Mouse (Mus musculus) adrenal gland, adult 18-20 months (tissue): Measurements from ENCODE around the gene Ccna1. TPM values are rescaled to one million over a fixed set of nuclear protein-coding genes. Genes with fewer than 3 reads are reported as not detected.
A peak's percentile ranks its signal among the peaks of the same experiment; 100 is the strongest.

ENCODE experiments used
- DNase-seq, 2 experiments: peaks; one replicate each; pipeline ENCODE4 v3.0.0; 2021 to 2022; ENCODE audit warnings: low spot score in 2 of 2
- total RNA-seq, 2 experiments: library from RNA; stranded (reverse); gene quantifications; 1 replicate in 1 of 2; 2 replicates in 1 of 2; pipeline ENCODE4 v1.2.3; 2021

Ccna1 gene
- total RNA-seq, 2 experiments from 2014 or later, result not detected

DNA sequence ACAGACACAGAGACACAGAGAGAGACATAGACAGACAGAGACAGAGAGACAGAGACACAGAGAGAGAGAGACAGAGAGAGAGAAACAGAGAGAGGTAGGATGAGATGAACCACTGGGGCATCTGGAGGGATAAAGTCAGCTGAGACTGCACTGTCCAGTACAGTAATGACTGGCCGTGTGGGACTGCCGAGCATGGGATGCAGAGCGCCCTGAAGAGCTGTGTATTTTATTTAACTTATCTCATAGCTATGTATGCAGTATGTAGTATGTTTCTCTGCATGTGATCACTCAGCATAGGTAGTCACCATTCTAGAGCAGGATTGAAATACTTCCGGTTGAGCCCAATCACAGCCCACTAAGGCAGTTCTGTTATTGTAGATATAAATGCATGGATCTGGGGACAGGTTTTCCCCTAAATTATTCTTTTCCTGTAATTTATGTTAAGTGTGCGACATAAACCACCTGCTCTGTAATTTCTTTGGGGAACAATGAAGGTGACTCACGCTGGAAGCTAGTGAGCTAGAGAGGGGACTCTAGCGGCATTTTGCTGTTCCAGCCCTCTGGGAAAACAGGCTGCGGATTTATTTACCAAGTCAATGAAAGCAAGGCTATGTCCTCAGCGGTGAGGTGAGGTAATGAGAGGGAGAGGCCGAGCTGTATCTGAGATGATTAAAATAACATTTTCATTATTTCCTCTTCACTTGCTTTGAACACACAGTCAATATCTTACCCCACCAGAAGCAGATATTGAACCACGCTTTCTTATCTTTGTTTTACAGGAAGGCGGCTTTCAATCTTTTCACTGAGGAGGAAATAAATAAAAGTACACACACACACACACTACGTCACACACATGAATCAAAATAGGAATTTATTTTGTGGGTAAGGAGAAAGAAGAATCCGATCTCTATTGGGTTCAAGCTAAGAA is 10.7 kb upstream of the Ccna1 start:
- no peak for DNase-seq

DNA sequence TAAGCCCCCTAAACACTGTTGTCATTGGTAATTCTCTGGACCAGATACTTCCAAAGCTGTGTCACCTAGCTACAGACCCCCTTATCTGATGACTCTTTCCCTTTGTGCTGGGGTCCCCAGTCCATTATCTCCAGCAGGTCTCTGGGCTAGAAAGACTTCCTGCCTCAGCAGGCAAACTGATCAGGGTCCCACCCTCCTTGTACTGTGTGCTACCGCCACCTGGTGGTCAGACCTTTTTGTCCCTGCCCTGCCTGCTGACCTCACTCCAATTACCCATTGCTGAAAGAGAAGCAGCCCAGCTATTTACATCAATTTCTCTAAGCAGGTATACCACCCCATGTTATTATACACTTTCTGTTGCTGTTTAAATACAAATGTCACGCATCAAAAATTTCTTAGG is 9.1 kb upstream of the Ccna1 start:
- peak; percentile 66 to 68 for DNase-seq

DNA sequence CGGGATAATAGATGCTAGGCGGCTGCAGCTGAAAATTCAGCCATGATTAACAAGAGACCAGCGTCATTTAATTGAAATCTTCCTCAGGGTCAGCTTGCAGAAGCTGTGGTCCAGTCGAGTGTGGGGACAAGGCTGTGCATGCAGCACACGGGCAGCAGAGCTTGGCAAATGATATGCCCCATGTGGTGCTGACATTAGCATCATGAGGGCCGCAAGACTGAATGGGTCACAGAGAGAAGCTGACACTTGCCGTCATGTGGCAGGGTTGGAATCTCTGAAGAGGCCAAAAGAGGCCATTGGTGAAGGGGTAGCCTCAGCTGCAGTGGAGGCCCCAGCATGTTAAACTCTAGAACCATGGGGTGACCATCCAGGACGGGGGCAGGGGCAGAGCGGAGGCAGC is 7.4 kb upstream of the Ccna1 start:
- no peak for DNase-seq

DNA sequence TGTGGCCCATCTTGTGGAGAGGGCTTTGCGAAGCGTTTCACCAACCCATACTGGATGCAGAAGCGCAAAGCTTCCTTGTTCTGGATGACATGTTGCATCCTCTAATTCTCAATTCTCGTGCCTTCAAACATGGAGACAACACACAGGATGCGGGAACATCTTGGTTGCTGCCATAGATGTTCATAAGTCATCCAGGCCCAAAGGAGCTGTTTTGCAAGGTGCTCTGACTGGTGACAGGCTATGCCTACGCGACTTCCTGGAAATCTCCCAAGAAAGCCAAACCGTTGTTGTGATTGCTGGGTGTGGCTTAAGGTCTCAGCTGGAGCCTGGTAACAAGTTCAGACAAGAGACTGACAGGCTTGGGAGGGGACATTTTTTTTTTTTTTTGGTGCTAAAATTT is 1.1 kb upstream of the Ccna1 start:
- no peak for DNase-seq

DNA sequence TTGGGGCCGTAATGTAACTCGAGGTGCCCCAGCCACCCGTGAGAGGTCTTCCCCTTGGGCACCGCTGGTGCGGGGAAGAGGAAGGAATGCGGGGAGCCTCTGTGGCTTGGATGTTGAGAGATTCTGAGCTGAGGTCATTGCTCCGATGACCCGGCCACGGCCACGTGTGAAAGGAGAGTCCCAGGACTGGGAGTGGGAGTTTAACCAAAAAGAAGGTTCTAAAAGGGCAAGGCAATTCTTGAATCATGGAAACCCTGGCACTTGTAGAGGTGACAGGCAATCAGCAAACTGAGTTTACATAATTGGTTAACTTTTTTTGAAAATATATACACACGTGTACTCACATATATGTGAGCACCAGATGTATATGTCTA is 433 bp upstream of the Ccna1 start:
- no peak for DNase-seq

DNA sequence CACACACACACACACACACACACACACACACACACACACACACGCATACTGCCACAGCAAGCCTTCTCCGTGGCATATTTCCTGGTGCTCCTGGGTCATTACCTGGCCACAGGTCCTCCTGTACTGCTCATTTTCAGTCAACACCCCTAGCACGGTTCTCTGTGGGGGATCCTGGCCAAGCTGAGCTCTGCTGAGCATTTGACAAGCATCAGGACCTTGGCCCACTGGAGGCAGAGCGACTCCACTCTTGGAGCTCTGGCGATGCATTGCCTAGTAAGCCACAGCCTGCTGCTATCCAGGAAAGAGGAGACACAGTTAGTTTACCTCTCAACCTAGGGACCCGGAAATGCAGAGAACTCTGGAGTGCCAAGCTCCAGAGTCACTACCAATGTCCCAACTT is 1.1 kb downstream of the Ccna1 start:
- no peak for DNase-seq

DNA sequence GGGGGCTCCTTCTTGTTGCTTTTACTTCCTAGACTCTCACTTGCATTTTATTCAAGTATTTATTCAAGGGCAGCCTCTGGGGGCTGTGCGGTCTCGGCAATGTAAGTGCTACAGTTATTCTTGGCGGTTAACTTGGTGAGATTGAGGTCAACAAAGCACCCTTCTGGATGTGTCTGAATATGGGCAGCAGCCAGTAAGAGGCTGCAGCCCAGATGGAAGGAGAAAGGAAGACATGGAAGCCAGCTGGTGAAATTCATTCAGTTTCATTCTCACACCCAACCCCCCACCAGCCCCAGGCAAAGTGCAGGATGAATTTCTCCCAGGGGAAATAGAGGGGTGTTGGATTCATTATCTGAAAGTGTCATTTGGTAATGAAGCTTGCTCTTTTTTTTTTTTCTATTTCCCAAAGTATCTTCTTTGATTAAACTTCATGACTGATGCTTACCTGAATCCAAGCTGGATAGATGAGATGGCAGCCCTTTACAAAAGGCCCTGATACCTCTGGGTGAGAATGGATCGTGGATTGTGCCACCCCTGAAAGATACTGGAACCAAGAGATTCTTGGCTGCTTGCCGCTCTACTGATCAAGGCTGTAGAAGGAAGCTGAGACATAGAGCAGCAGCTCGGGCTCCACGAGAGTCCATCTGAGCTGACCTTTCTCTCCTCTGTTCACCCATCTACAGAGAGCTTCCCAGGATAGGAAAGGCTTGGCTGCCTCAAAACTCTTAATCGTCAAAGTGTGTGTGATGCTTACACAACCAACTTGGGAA is 10.5 kb downstream of the Ccna1 start:
- no peak for DNase-seq

DNA sequence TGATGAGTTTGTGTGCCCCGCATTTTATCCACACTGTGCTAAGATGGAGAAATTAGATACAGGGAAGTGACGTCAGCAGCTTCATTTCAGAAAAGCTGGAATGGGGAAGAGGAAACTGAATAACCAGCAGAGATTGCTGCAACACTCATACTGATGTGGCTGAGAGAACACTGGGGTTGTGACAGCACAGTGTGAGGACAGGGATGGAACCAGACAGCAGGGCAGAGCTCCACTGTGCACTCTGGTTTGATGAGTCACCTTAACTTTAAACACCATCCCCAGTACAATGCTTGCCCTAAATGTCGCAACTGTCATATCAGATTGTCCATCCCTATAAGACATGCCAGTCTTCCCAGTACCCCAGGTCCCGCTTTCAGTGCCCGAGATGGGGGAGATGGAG is 17.7 kb downstream of the Ccna1 start:
- no peak for DNase-seq

DNA sequence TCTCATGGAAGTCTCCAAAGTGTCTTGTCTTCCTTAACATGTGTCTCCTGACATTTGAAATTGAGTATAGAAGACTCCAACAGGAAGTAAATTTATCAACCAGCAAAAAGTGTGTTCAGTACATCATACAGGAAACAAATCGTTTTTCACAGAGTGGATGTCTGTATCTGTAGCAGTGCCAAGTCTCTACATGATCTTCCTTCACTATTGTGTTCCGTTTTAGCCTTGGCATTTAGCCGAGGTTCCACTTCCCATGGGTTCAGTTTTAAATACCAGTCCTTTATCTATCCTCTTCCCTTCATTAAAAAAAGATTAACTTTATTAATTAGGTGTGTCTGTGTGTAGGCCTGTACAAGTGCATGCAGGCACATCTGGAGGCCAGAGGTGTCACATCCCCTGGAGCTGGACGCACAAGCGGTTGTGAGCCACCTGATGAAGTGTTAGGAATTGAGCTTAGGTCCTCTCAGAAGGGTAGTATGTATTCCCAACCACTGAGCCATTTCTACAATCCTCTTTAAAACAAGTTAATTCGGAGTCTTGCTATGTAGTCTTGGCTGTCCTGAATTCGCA is 27.9 kb downstream of the Ccna1 start:
- DNase-seq, result no peak

DNA sequence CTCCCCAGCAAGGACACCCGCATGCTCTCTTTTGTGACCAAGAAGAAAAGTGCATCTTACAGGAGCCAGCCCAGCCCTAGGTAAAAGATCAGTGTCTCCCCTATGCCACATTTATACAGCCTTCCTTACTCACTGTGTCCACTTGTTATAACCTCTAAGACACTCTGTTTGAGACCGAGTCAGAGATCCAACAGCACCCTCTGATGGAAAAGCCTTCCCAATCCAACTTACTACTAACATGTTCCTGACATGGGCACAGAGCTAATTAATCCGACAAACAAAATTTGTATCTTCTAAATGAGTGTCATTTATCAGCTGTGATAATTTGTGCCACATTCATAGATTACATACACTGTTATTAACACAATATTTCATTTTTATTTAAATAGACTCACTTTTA is 29.8 kb downstream of the Ccna1 start:
- DNase-seq, result no peak

DNA sequence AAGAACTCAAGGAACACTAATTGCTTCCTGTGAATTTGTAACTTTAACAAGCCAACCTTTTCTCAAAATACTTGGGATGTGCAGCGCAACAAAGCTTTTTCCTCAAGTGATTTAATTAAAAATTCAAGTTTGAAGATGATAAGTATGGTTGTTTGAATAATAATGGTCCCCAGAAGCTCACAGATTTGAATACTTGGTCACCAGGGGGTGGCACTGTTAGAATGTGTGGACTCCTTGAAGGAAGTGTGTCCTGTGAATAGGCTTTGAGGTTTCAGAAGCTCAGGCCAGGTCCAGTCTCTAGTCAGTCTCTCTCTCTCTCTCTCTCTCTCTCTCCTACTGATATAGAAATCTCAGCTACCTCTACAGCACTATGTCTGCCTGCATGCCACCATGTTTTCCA is 32.0 kb downstream of the Ccna1 start:
- DNase-seq, result no peak

DNA sequence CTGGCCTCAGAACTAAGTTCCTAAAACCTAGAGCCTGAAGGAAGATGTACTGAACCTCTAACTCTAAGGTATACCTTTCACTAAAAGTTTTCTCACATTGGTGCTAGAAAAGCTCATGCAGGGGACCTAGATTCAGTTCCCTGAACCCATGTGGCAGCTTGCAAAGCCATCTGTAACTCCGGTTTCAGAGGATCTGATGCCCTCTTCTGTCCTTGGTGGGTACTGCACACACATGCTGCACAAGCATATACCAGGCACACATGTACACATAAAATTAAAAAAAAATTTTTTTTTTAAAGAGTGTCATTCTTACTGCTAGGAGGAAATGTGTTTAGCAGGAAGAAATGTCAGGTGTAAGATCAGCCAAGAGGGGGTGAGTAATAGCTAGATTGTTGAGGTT is 33.1 kb downstream of the Ccna1 start:
- no peak for DNase-seq

DNA sequence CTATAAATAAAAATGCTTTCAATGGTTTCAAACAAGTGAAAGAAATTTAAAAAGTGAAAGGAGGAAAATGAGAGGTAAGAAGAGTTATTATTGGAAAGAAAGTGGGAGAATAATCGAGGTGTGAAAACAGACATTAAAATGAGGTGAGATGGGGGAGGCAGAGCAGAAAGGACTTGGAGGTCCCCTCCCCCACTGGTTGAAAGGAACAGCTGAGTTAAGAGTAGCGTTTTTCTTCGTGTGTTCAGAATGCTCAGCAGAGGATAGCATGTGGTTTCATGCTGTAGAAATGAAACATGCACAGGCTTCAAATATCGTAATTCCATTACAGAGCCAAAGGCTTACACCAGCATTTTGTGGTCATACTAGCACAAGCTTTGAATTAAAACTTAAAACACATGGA is 42.8 kb downstream of the Ccna1 start:
- no peak for DNase-seq

DNA sequence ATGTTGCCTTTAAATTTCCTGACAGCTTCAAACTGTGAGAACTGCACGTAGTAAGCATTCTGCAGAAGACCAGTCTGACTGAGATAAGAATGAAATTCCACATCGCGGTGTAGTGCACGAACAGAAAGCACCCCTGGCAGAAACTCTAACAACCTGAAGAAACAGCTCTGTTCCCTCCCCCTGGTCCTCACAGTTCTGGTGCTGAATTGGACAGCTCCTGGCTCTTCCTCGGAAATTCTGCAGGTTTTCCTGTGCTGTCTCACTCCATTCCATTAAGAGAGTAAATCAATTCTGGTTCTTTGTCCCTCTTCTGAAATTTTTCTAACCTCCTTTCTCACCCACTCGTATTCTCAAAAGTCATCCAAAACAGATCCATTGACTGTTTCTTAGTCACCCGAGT is 43.6 kb downstream of the Ccna1 start:
- DNase-seq, result no peak

DNA sequence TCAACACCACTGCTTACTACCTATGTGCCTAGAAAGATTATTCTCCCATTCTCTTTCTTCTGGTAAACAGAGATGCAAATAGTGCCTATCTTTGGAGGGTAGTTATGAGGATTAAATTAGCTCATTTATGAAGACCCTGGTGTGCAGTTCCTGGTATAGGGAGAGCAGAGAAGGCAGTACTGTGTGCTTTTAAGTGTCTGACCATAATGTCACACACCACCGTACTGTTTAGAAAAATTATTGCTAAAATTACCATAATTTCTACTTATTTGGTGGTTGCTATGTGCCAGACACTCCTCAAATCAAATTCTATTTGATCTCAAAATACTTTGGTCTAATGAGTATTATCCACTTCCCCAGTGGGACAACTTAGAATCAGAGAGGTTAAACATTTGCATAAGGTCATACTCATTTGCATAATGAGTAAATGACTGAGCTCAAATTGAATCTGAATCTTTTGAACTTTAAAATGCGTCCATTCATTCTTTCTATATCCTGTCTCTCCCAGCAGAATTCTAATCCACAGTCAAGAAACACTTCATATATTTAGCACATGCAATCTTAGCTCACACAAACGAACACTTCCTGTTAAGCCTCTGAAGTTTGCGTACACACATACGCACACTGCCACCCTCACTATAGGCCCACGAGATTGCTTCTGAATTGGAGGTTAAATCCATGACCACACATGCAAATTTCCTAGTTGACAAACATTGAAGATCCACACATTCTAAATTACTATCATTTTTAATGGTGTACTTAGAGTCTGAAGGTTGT is 46.1 kb downstream of the Ccna1 start:
- no peak for DNase-seq

DNA sequence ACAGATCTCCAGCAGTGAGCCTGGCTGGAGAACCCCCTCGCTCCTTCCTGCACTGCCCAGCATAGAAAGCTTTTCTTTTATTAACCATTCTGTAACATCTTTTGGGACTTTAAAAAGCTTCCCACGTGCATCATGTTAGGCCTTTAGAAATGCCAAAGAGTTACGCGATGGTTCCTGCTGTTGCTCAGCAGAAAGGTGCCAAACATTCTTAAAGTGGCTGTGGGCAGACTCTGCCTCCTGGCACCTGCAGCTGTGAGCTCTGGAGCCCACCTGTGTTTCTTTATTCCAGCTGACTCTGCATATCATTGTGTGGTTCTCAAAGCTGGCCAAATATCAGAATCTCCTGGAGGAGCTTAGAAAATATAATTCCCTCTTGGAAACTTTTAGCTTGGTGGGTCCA is 51.3 kb downstream of the Ccna1 start:
- no peak for DNase-seq

DNA sequence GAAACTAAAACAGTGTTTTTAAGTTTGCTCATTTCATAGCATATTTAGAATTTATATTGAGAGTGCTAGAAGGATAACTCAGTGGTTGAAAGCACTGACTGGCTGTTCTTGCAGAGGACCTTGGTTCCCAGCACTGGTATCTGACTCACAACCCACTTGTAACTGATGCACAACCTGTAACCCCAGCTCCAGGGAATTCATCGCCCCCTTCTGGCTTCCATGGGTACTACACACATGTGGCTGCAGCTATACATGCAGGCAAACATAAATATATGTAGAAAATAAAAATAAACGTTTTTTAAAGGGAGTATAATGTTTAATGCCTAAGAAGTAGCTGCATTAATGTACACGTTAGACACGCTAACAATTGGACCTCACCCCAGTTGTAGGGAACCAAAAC is 53.6 kb downstream of the Ccna1 start:
- DNase-seq, result no peak
